Mouse (Mus musculus): ENCODE results near the gene Ap3d1.

DNA sequence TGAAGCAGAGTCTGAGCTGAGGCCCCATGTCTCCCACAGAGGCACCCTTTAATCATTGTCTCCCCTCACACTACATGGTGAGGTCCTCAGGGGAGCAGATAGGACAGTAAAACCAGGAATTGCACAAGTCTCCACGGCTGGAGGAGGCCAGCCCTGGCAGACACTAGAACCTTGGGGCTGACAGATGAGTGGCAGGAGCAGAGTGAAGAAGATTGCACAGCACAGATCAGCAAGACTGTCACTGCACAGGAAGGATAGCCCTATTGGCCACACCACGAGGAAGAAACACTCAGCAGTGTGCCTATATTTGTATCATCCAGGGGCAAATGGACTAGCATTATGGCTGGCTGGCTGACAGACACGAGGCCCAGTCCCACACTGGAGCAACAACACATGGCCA, 31.2 kb downstream of the Ap3d1 start:
- TF ChIP-seq MAX (IDR thresholded peaks at IDR 0.05; ENCODE audit: low read depth) (no peak), REST (IDR thresholded peaks at IDR 0.05; ENCODE audit: insufficient read depth, insufficient read length) (no peak), POLR2A (IDR thresholded peaks at IDR 0.05; ENCODE audit: insufficient read length, low read depth) (no peak), USF1 (IDR thresholded peaks at IDR 0.05; ENCODE audit: low read depth) (no peak), MYOD1 (IDR thresholded peaks at IDR 0.05; ENCODE audit: control insufficient read depth in 1 of 3, insufficient read length in 2 of 3, low read depth in 2 of 3) (no peak), E2F4 (IDR thresholded peaks at IDR 0.05; ENCODE audit: insufficient read depth) (no peak), TCF3 (IDR thresholded peaks at IDR 0.05; ENCODE audit: insufficient read length, low read depth) (no peak), MYOG (IDR thresholded peaks at IDR 0.05; ENCODE audit: control insufficient read depth in 1 of 3, insufficient read depth in 1 of 3, insufficient read length in 2 of 3, low read depth in 2 of 3) (no peak), POLR2AphosphoS2 (IDR thresholded peaks at IDR 0.05; ENCODE audit: insufficient read length, low read depth) (no peak), SRF (IDR thresholded peaks at IDR 0.05; ENCODE audit: control insufficient read depth, insufficient read length, low read depth) (no peak)

All from myocyte (in vitro differentiated cells).